ENCODE assay signal across 12 mouse cellular contexts in genomic region chr8:69849899-69850298, GRCm38 (mm10). TPM values are rescaled to one million over a fixed set of nuclear protein-coding genes. Genes with fewer than 3 reads are reported as not detected.
DNase-seq lines count a peak whose midpoint lies in the region; ATAC-seq and TF ChIP-seq lines count a peak whose summit lies in the region.
"Had no signal": no experiment of that assay in that cellular context is flagged by ENCODE, and none has a peak within 500 bp of the region (broad histone marks: within the 10 kb centered on the region; RNA-seq: fewer than 3 reads in every experiment).

No protein-coding gene starts in this region.

- H3K9ac ChIP-seq in heart, adult 2 months (ENCODE audit: low read depth, low read length) = no peak overlapping the region
- H3K9ac ChIP-seq in midbrain, postnatal 0 days (replicated peaks; ENCODE audit: low read length, poor library complexity, severe bottlenecking) = no peak overlapping the region
- no peak overlapping the region for H3K9ac ChIP-seq in midbrain, embryonic 13.5 days (replicated peaks)

- 55% methylated on average over 3 of the region's 3 CpGs for WGBS in heart, adult 2 months
- 50% methylated on average over 3 of the region's 3 CpGs for WGBS in midbrain, postnatal 0 days
- WGBS in midbrain, embryonic 13.5 days = 50% methylated on average over 3 of the region's 3 CpGs

- TF ChIP-seq CTCF in heart, adult 2 months (IDR thresholded peaks at IDR 0.05) = peak; percentile 24; the same call in 1 of the 2 replicates
- peak; percentile 52 for TF ChIP-seq CTCF in midbrain, postnatal 0 days (IDR thresholded peaks at IDR 0.05)
- TF ChIP-seq CTCF in cortical plate, adult 2 months (IDR thresholded peaks at IDR 0.05; ENCODE audit: extremely low read depth, insufficient read depth, low read length) = 0 out of 2 replicates have a peak, but pooled peaks have one; percentile 21

- no peak for DNase-seq in heart, adult 2 months
- DNase-seq in heart, adult 11 months = no peak
- no peak for DNase-seq in midbrain, postnatal 0 days (ENCODE audit: low spot score)
- peak; percentile 54 for DNase-seq in thymus, postnatal 4 days
- no peak for DNase-seq in natural killer cell, adult 2 months (ENCODE audit: low spot score in 2 of 2)
- no peak for DNase-seq in cerebellum, adult 9-10 months
- DNase-seq: gastrocnemius, postnatal 25 days; layer of hippocampus, adult 9-11 months had no signal

- no peaks in the 10 kb centered on the region for H3K27me3 ChIP-seq in heart, adult 2 months (ENCODE audit: control insufficient read depth, insufficient read depth, low read length)
- no peaks in the 10 kb centered on the region for H3K27me3 ChIP-seq in midbrain, postnatal 0 days (ENCODE audit: insufficient read depth, low read length)
- no peaks in the 10 kb centered on the region for H3K27me3 ChIP-seq in midbrain, embryonic 13.5 days

- TF ChIP-seq POLR2A in heart, adult 2 months (IDR thresholded peaks at IDR 0.05; ENCODE audit: insufficient read depth, low read depth, low read length) = no peak
- no peak for TF ChIP-seq POLR2A in cortical plate, adult 2 months (IDR thresholded peaks at IDR 0.05; ENCODE audit: extremely low read depth, insufficient read depth, low read length)

- no peak for ATAC-seq in midbrain, postnatal 0 days (ENCODE audit: low FRiP score)
- ATAC-seq in midbrain, embryonic 13.5 days = no peak
- ATAC-seq: hindbrain, embryonic 16.5 days had no signal

- H3K4me2 ChIP-seq in midbrain, postnatal 0 days (ENCODE audit: low read depth, low read length, poor library complexity, severe bottlenecking) = no peak overlapping the region
- H3K4me2 ChIP-seq in midbrain, embryonic 13.5 days (replicated peaks) = no peak overlapping the region

- no peaks in the 10 kb centered on the region for H3K9me3 ChIP-seq in midbrain, postnatal 0 days (ENCODE audit: low read length)
- no peaks in the 10 kb centered on the region for H3K9me3 ChIP-seq in midbrain, embryonic 13.5 days

- H3K36me3 ChIP-seq in heart, adult 2 months (ENCODE audit: control insufficient read depth, insufficient read depth, low read length) = no peaks in the 10 kb centered on the region
- 0 out of 2 replicates have a peak, but pooled peaks cover 2% of the 10 kb centered on the region for H3K36me3 ChIP-seq in midbrain, postnatal 0 days (ENCODE audit: insufficient read depth, low read length)
- peaks cover 17% of the 10 kb centered on the region for H3K36me3 ChIP-seq in midbrain, embryonic 13.5 days

- TF ChIP-seq EP300 in heart, adult 2 months (IDR thresholded peaks at IDR 0.05; ENCODE audit: insufficient read depth, low read depth, low read length) = no peak

- no peak overlapping the region for H3K27ac ChIP-seq in heart, adult 2 months
- no peak overlapping the region for H3K27ac ChIP-seq in midbrain, postnatal 0 days (ENCODE audit: low read depth, low read length)
- no peak overlapping the region for H3K27ac ChIP-seq in midbrain, embryonic 13.5 days
- H3K27ac ChIP-seq in cortical plate, adult 2 months (ENCODE audit: insufficient read depth, low read length) = no peak overlapping the region

- H3K79me2 ChIP-seq in heart, adult 2 months (replicated peaks; ENCODE audit: control insufficient read depth, insufficient read depth, low read length) = no peaks in the 10 kb centered on the region

- no peak overlapping the region for H3K4me3 ChIP-seq in heart, adult 2 months
- no peak overlapping the region for H3K4me3 ChIP-seq in midbrain, postnatal 0 days (ENCODE audit: low read depth, low read length)
- H3K4me3 ChIP-seq in midbrain, embryonic 13.5 days (replicated peaks) = no peak overlapping the region
- H3K4me3 ChIP-seq in cortical plate, adult 2 months (ENCODE audit: insufficient read depth, low read length) = no peak overlapping the region

- peaks cover 3% of the 10 kb centered on the region for H3K4me1 ChIP-seq in heart, adult 2 months (ENCODE audit: control insufficient read depth, insufficient read depth, low read length)
- no peaks in the 10 kb centered on the region for H3K4me1 ChIP-seq in midbrain, postnatal 0 days (ENCODE audit: insufficient read depth, low read length)
- no peaks in the 10 kb centered on the region for H3K4me1 ChIP-seq in midbrain, embryonic 13.5 days (replicated peaks)
- no peaks in the 10 kb centered on the region for H3K4me1 ChIP-seq in cortical plate, adult 2 months (ENCODE audit: control insufficient read depth, insufficient read depth, low read length)

- intact Hi-C loops in heart, adult 2 months (cut with DNase I) = no loop called here

RNA-seq across cellular contexts. Expression of gene Pbx4, which starts 17.6 kb away (rescaled TPM):
- total RNA-seq in heart, adult 2 months (2021) = under 1 TPM; 0.23 to 0.37 TPM
- 0.61 and 0.68 TPM in 2 replicates for polyA plus RNA-seq in heart, adult 2 months (2012; rRNA removed)
- 35.7 and 43.9 TPM in 2 replicates for total RNA-seq in midbrain, postnatal 0 days (2014; rRNA removed)
- polyA plus RNA-seq in midbrain, postnatal 0 days (2015; fragmentation: Nextera tagmentation; extraction: Ambion mirVana) = 91.0 and 98.8 TPM in 2 replicates
- polyA plus RNA-seq in midbrain, embryonic 13.5 days (2015; fragmentation: Nextera tagmentation; extraction: Ambion mirVana) = 59.2 and 65.0 TPM in 2 replicates
- 32.0 and 35.4 TPM in 2 replicates for polyA plus RNA-seq in cortical plate, adult 2 months (2012; rRNA removed)
- total RNA-seq: gastrocnemius, postnatal 25 days had no signal

RNA-seq across cellular contexts. Expression of gene Lpar2, which starts 27.7 kb away (rescaled TPM):
- total RNA-seq in heart, adult 2 months (2021) = under 1 TPM; 0.18 to 0.25 TPM
- 0.32 and 0.53 TPM in 2 replicates for polyA plus RNA-seq in heart, adult 2 months (2012; rRNA removed)
- total RNA-seq in midbrain, postnatal 0 days (2014; rRNA removed) = 5.4 and 7.7 TPM in 2 replicates
- polyA plus RNA-seq in midbrain, postnatal 0 days (2015; fragmentation: Nextera tagmentation; extraction: Ambion mirVana) = 0.44 and 0.63 TPM in 2 replicates
- 0.58 and 0.64 TPM in 2 replicates for polyA plus RNA-seq in midbrain, embryonic 13.5 days (2015; fragmentation: Nextera tagmentation; extraction: Ambion mirVana)
- 0.53 and 0.54 TPM in 2 replicates for polyA plus RNA-seq in cortical plate, adult 2 months (2012; rRNA removed)

RNA-seq across cellular contexts. Expression of gene Cilp2, which starts 37.6 kb away (rescaled TPM):
- 1 to 10 TPM; 1.5 to 1.9 TPM for total RNA-seq in heart, adult 2 months (2021)
- 11.2 and 16.8 TPM in 2 replicates for polyA plus RNA-seq in heart, adult 2 months (2012; rRNA removed)
- total RNA-seq in midbrain, postnatal 0 days (2014; rRNA removed) = 12.0 and 14.9 TPM in 2 replicates
- polyA plus RNA-seq in midbrain, postnatal 0 days (2015; fragmentation: Nextera tagmentation; extraction: Ambion mirVana) = 7.5 and 8.0 TPM in 2 replicates
- polyA plus RNA-seq in midbrain, embryonic 13.5 days (2015; fragmentation: Nextera tagmentation; extraction: Ambion mirVana) = 2.1 TPM in 2 replicates
- polyA plus RNA-seq in cortical plate, adult 2 months (2012; rRNA removed) = 0.89 and 1.4 TPM in 2 replicates
- polyA plus RNA-seq: liver, embryonic 16.5 days had no signal

RNA-seq across cellular contexts. Expression of gene Gmip, which starts 41.4 kb away (rescaled TPM):
- total RNA-seq in heart, adult 2 months (2021) = 1 to 10 TPM; 4.6 to 4.8 TPM
- polyA plus RNA-seq in heart, adult 2 months (2012; rRNA removed) = 6.6 and 10.9 TPM in 2 replicates
- 53.9 and 71.2 TPM in 2 replicates for total RNA-seq in midbrain, postnatal 0 days (2014; rRNA removed)
- polyA plus RNA-seq in midbrain, postnatal 0 days (2015; fragmentation: Nextera tagmentation; extraction: Ambion mirVana) = 33.7 and 37.6 TPM in 2 replicates
- 31.8 and 37.0 TPM in 2 replicates for polyA plus RNA-seq in midbrain, embryonic 13.5 days (2015; fragmentation: Nextera tagmentation; extraction: Ambion mirVana)
- 15.7 and 16.1 TPM in 2 replicates for polyA plus RNA-seq in cortical plate, adult 2 months (2012; rRNA removed)

RNA-seq across cellular contexts. Expression of gene Tssk6, which starts 52.1 kb away (rescaled TPM):
- total RNA-seq in heart, adult 2 months (2021) = under 1 TPM; 0.16 to 0.23 TPM
- polyA plus RNA-seq in heart, adult 2 months (2012; rRNA removed) = 0.23 and 0.49 TPM in 2 replicates
- total RNA-seq in midbrain, postnatal 0 days (2014; rRNA removed) = not detected in 2 replicates
- polyA plus RNA-seq in midbrain, postnatal 0 days (2015; fragmentation: Nextera tagmentation; extraction: Ambion mirVana) = 4.4 and 4.6 TPM in 2 replicates
- 3.7 and 4.1 TPM in 2 replicates for polyA plus RNA-seq in midbrain, embryonic 13.5 days (2015; fragmentation: Nextera tagmentation; extraction: Ambion mirVana)
- polyA plus RNA-seq in cortical plate, adult 2 months (2012; rRNA removed) = 0.29 and 0.40 TPM in 2 replicates
- total RNA-seq: gastrocnemius, postnatal 25 days had no signal

Comparison
In these comparisons a context has a peak if more than half of its experiments do, and no peak if none do; other contexts are left out.
1. RNA of gene Pbx4, which starts 17.6 kb away (polyA plus RNA-seq): 91.0 to 98.8 TPM in midbrain, postnatal 0 days, 59.2 to 65.0 TPM in midbrain, embryonic 13.5 days and 32.0 to 35.4 TPM in cortical plate, adult 2 months; 0.61 to 0.68 TPM in heart, adult 2 months; every median in the first group is over 10 times any median in the second.
2. Peak in every context shown above with its lines, with median percentiles within 50 percentile points of each other: CTCF ChIP-seq.